Mouse (Mus musculus): Measurements from ENCODE around the gene Pias1. TPM values are rescaled to one million over a fixed set of nuclear protein-coding genes. Genes with fewer than 3 reads are reported as not detected.

The Pias1 gene
- polyA plus RNA-seq, 1 experiment from 2014 or later: 56.5 TPM

DNA sequence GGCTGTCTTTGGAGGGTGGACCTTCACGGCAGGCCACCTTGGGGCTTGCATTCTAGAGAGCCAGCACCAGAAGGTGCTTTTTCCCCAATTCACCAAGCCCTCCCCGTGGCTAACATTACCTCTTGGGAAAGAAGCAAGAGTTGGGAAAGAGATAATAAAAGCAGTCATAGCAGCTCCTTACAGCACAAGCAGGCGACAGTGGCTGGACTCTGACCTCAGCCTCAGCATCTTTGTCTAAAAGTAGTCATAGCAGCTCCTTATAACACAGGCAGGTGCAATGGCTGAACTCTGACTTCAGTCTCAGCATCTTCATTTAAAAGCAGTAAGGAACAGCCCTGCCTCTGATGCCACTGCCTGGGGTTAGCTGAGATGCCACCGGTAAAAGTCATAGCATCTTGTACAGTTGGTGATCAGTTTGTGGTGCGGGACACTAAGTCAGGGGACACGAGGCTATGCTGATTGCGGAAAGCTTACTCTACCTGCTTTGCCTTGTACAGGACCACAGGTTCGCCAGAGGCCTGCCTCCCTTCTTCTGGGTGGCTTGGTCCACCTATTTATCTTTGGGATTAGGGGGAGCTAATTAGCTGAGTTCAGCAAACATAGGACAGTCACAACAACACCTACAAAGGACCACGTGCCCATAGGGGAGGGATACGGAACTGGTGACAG is 144.2 kb downstream of the Pias1 start:
- ATAC-seq (ENCODE audit: insufficient number of reproducible peaks, low FRiP score, low TSS enrichment, low read depth): no peak
- WGBS: 79% methylated on average over 10 of the region's 10 CpGs

GRCm38 (mm10) chr9:62839172-62839770 is 148.5 kb downstream of the Pias1 start:
- peak overlapping the region; percentile 73 for H3K4me2 ChIP-seq (ENCODE audit: low read depth, severe bottlenecking)
- no peaks in the 10 kb centered on the region for H3K36me3 ChIP-seq (ENCODE audit: control insufficient read depth, insufficient read depth, low read length)
- 14% methylated on average over 14 of the region's 14 CpGs for WGBS
- H3K9me3 ChIP-seq (ENCODE audit: control insufficient read depth, low read length): no peaks in the 10 kb centered on the region
- H3K27me3 ChIP-seq (ENCODE audit: control insufficient read depth, insufficient read depth, low read length): no peaks in the 10 kb centered on the region
- peak overlapping the region; percentile 90 for H3K27ac ChIP-seq (replicated peaks; ENCODE audit: low read depth, low read length)
- no peak for ATAC-seq (ENCODE audit: insufficient number of reproducible peaks, low FRiP score, low TSS enrichment, low read depth)
- peak; percentile 64 for DNase-seq (ENCODE audit: low spot score)
- H3K4me1 ChIP-seq (ENCODE audit: control insufficient read depth, insufficient read depth, low read length): peaks cover 12% of the 10 kb centered on the region
- H3K4me3 ChIP-seq (ENCODE audit: low read depth, low read length): peak overlapping the region; percentile 72
- H3K9ac ChIP-seq (ENCODE audit: low read length): peak overlapping the region; percentile 94

More for the DNA sequence above, 144.2 kb downstream of the Pias1 start:
- H3K36me3 ChIP-seq (ENCODE audit: control insufficient read depth, insufficient read depth, low read length): no peaks in the 10 kb centered on the region
- no peak overlapping the region for H3K4me3 ChIP-seq (ENCODE audit: low read depth, low read length)
- DNase-seq (ENCODE audit: low spot score): no peak
- H3K4me1 ChIP-seq (ENCODE audit: control insufficient read depth, insufficient read depth, low read length): peaks cover 7% of the 10 kb centered on the region
- no peak overlapping the region for H3K4me2 ChIP-seq (ENCODE audit: low read depth, severe bottlenecking)
- no peak overlapping the region for H3K27ac ChIP-seq (replicated peaks; ENCODE audit: low read depth, low read length)
- no peaks in the 10 kb centered on the region for H3K9me3 ChIP-seq (ENCODE audit: control insufficient read depth, low read length)
- H3K9ac ChIP-seq (ENCODE audit: low read length): no peak overlapping the region
- H3K27me3 ChIP-seq (ENCODE audit: control insufficient read depth, insufficient read depth, low read length): no peaks in the 10 kb centered on the region

DNA sequence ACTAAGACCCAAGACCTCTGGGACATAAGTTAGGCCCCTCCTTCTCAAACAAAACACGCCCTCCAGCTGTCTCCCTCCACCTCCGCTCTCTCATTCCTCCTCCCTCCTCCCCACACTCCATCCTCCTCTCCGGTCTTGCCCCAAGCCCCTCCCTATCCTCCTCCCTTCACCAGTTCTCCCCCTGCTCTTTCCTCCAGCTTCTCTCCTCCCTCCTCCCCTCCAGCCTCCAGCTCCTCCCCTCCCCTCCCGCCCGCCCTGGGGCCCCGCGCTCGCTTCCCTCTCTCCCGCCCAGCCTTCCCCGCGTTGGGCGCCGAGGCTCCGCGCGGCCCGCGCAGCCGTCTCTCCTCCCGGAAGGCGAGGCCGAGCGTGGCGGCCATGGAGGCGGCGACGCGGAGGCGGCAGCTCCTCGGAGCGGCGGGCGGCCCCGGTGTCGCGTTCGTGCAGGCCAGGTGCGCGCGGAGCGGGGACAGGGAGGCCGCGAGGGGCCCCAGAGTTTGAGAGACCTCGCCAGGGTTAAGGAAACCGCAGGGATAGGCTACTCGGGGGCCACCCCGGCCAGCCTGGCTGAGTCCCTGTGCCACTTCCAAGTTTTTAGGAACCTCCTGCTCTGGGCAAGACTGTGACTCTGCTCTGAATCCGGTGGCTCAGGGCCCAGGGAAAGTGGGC is 149.1 kb downstream of the Pias1 start, which contains the start of gene Cln6:
Gene Cln6 (plus strand): TSS at position 280 of the 666 bp plus-strand sequence.
- WGBS: under 1% methylated on average over 45 of the region's 48 CpGs
- DNase-seq (ENCODE audit: low spot score): peak; percentile 85
- H3K27me3 ChIP-seq (ENCODE audit: control insufficient read depth, insufficient read depth, low read length): no peaks in the 10 kb centered on the region
- H3K36me3 ChIP-seq (ENCODE audit: control insufficient read depth, insufficient read depth, low read length): no peaks in the 10 kb centered on the region
- peak within 1 kb of the TSS; percentile 72 for H3K4me3 ChIP-seq (ENCODE audit: low read depth, low read length)
- no peaks in the 10 kb centered on the region for H3K9me3 ChIP-seq (ENCODE audit: control insufficient read depth, low read length)
- peak within 1 kb of the TSS; percentile 94 for H3K9ac ChIP-seq (ENCODE audit: low read length)
- H3K4me2 ChIP-seq (ENCODE audit: low read depth, severe bottlenecking): peak within 1 kb of the TSS; percentile 73
- ATAC-seq (ENCODE audit: insufficient number of reproducible peaks, low FRiP score, low TSS enrichment, low read depth): peak; percentile 84
- H3K27ac ChIP-seq (replicated peaks; ENCODE audit: low read depth, low read length): peak within 1 kb of the TSS; percentile 90
- H3K4me1 ChIP-seq (ENCODE audit: control insufficient read depth, insufficient read depth, low read length): peaks cover 12% of the 10 kb centered on the region

GRCm38 (mm10) chr9:62838146-62838505 is 149.6 kb downstream of the Pias1 start:
- ATAC-seq (ENCODE audit: insufficient number of reproducible peaks, low FRiP score, low TSS enrichment, low read depth): 0 out of 2 replicates have a peak, but pooled peaks have one; percentile 2
- H3K27ac ChIP-seq (replicated peaks; ENCODE audit: low read depth, low read length): no peak overlapping the region; the same call in 1 of the 2 replicates
- peak overlapping the region; percentile 72 for H3K4me3 ChIP-seq (ENCODE audit: low read depth, low read length)
- 21% methylated on average over 8 of the region's 8 CpGs for WGBS
- peaks cover 12% of the 10 kb centered on the region for H3K4me1 ChIP-seq (ENCODE audit: control insufficient read depth, insufficient read depth, low read length)
- H3K9me3 ChIP-seq (ENCODE audit: control insufficient read depth, low read length): no peaks in the 10 kb centered on the region
- no peak overlapping the region for H3K9ac ChIP-seq (ENCODE audit: low read length)
- H3K27me3 ChIP-seq (ENCODE audit: control insufficient read depth, insufficient read depth, low read length): no peaks in the 10 kb centered on the region
- no peak for DNase-seq (ENCODE audit: low spot score)
- no peaks in the 10 kb centered on the region for H3K36me3 ChIP-seq (ENCODE audit: control insufficient read depth, insufficient read depth, low read length)
- peak overlapping the region; percentile 73 for H3K4me2 ChIP-seq (ENCODE audit: low read depth, severe bottlenecking)

DNA sequence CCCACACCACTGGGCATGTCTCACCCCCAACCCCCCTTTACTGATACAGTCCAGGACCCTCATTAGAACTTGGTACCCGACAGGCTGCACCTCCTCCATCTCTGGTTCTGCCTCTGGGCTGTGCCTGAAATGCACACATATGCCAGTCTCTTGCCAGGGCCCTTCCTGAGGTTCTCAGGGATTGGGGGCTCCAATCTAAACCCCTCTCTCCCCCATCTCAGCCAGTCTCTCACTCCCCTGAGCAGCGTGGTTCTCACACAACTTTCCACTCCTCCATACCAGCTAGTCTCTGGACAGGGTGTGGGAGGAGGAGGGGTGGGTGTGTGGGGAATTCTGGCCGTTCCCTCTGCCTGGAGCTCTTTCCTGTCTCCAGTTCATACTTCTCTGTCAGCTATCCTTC is 150.1 kb downstream of the Pias1 start:
- no peak overlapping the region for H3K4me3 ChIP-seq (ENCODE audit: low read depth, low read length)
- no peak overlapping the region; the same call in 1 of the 2 replicates for H3K27ac ChIP-seq (replicated peaks; ENCODE audit: low read depth, low read length)
- WGBS: 38% methylated on average over 3 of the region's 3 CpGs
- H3K4me2 ChIP-seq (ENCODE audit: low read depth, severe bottlenecking): no peak overlapping the region; the same call in 1 of the 2 replicates
- no peak overlapping the region for H3K9ac ChIP-seq (ENCODE audit: low read length)
- H3K27me3 ChIP-seq (ENCODE audit: control insufficient read depth, insufficient read depth, low read length): no peaks in the 10 kb centered on the region
- no peaks in the 10 kb centered on the region for H3K36me3 ChIP-seq (ENCODE audit: control insufficient read depth, insufficient read depth, low read length)
- H3K9me3 ChIP-seq (ENCODE audit: control insufficient read depth, low read length): no peaks in the 10 kb centered on the region
- peaks cover 12% of the 10 kb centered on the region for H3K4me1 ChIP-seq (ENCODE audit: control insufficient read depth, insufficient read depth, low read length)
- ATAC-seq (ENCODE audit: insufficient number of reproducible peaks, low FRiP score, low TSS enrichment, low read depth): no peak
- no peak for DNase-seq (ENCODE audit: low spot score)

DNA sequence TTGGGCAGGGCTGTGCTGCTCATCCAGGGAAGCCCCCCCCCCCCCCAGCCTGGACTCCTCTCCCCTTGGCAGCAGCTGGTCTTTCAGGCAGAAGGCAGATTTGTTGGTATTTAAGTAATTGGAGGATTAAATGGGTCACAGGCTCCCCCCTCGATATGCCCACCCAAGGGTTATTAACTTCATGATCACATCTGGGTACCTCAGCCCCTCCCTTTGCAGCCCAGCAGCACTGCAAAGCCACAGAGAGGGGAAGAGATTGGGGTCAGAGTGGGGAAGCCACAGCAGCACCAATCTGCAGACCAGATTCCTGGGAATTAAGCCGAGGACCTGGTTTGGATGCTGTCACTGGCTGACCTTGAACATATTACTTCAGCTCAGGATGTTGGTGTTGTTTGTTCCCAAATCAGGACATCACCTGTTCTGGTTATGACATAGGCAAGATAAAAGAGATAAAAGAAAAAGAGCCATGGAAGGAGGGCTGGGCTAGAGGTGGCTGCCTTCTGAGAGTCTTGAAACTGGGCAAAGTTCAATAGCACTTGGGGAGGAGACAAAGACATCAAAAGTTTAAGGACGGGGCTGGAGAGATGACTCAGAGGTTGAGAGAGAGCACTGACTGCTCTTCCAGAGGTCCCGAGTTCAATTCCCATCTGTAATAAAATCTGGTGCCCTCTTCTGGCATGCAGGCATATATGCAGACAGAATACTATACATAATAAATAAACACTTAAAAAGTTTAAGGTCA is 151.8 kb downstream of the Pias1 start:
- Histone ChIP-seq H3K4me2 (ENCODE audit: low read depth, severe bottlenecking) (no peak overlapping the region), H3K27me3 (ENCODE audit: control insufficient read depth, insufficient read depth, low read length) (no peaks in the 10 kb centered on the region), H3K9ac (ENCODE audit: low read length) (no peak overlapping the region), H3K36me3 (ENCODE audit: control insufficient read depth, insufficient read depth, low read length) (no peaks in the 10 kb centered on the region), H3K27ac (replicated peaks; ENCODE audit: low read depth, low read length) (no peak overlapping the region), H3K4me1 (ENCODE audit: control insufficient read depth, insufficient read depth, low read length) (peaks cover 12% of the 10 kb centered on the region), H3K9me3 (ENCODE audit: control insufficient read depth, low read length) (no peaks in the 10 kb centered on the region), H3K4me3 (ENCODE audit: low read depth, low read length) (no peak overlapping the region)
- WGBS: 44% methylated on average over 4 of the region's 4 CpGs
- DNase-seq (ENCODE audit: low spot score) (no peak), ATAC-seq (ENCODE audit: insufficient number of reproducible peaks, low FRiP score, low TSS enrichment, low read depth) (no peak)

DNA sequence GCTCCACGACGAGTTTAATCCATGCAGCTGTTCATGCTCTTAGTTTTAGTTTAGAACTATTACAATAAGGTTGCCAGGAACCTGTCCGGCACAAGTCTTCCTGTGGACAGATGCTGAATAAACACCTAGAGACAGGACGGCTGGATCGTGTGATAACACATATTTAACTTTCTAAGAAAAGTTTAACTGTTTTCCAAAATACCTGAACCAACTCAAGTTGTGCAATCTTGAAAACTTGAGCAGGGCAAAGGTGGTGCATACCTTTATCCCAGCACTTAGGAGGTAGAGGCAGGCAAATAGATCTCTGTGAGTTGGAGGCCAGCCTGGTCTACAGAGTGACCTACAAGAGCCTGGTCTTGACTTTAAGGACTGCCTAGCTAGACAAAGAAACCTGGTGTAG is 152.8 kb downstream of the Pias1 start:
- ATAC-seq (ENCODE audit: insufficient number of reproducible peaks, low FRiP score, low TSS enrichment, low read depth) (no peak), DNase-seq (ENCODE audit: low spot score) (no peak)
- Histone ChIP-seq H3K27me3 (ENCODE audit: control insufficient read depth, insufficient read depth, low read length) (no peaks in the 10 kb centered on the region), H3K36me3 (ENCODE audit: control insufficient read depth, insufficient read depth, low read length) (no peaks in the 10 kb centered on the region), H3K9ac (ENCODE audit: low read length) (no peak overlapping the region), H3K4me1 (ENCODE audit: control insufficient read depth, insufficient read depth, low read length) (peaks cover 12% of the 10 kb centered on the region), H3K4me2 (ENCODE audit: low read depth, severe bottlenecking) (no peak overlapping the region), H3K4me3 (ENCODE audit: low read depth, low read length) (no peak overlapping the region), H3K27ac (replicated peaks; ENCODE audit: low read depth, low read length) (no peak overlapping the region), H3K9me3 (ENCODE audit: control insufficient read depth, low read length) (no peaks in the 10 kb centered on the region)
- 85% methylated on average over 5 of the region's 5 CpGs for WGBS

DNA sequence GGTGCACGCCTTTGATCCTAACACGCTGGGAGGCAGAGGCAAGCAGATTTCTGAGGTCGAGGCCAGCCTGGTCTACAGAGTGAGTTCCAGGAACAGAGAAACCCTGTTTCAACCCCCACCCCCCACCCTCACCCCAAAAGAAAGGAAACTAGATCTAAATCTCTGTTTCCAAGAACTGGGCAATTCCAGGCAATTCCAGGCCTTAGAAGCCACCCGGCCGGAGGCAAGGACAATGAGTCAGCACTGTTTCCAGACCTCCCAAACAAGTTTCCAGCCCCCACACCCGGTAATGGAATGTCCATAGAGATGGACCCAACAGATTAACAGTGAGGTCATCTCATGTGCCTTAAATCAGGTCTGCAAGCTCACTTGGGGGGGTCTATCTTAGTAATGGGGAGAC is 157.8 kb downstream of the Pias1 start:
- no peaks in the 10 kb centered on the region for H3K9me3 ChIP-seq (ENCODE audit: control insufficient read depth, low read length)
- 83% methylated on average over 6 of the region's 6 CpGs for WGBS
- H3K4me3 ChIP-seq (ENCODE audit: low read depth, low read length): no peak overlapping the region
- H3K4me2 ChIP-seq (ENCODE audit: low read depth, severe bottlenecking): no peak overlapping the region
- H3K27me3 ChIP-seq (ENCODE audit: control insufficient read depth, insufficient read depth, low read length): no peaks in the 10 kb centered on the region
- H3K9ac ChIP-seq (ENCODE audit: low read length): no peak overlapping the region
- ATAC-seq (ENCODE audit: insufficient number of reproducible peaks, low FRiP score, low TSS enrichment, low read depth) (no peak), DNase-seq (ENCODE audit: low spot score) (no peak)
- peaks cover 25% of the 10 kb centered on the region for H3K4me1 ChIP-seq (ENCODE audit: control insufficient read depth, insufficient read depth, low read length)
- no peak overlapping the region for H3K27ac ChIP-seq (replicated peaks; ENCODE audit: low read depth, low read length)
- H3K36me3 ChIP-seq (ENCODE audit: control insufficient read depth, insufficient read depth, low read length): no peaks in the 10 kb centered on the region

All from limb, embryonic 11.5 days (tissue).